Mouse (Mus musculus) spleen, postnatal 36 days (tissue): Measurements from ENCODE around the gene Pxmp4.
A peak's percentile ranks its signal among the peaks of the same experiment; 100 is the strongest.

Source experiments
- DNase-seq, 2 experiments: peaks; one replicate each; pipeline ENCODE4 v3.0.0; 2022; ENCODE audit warnings: low spot score in 2 of 2, mixed read lengths in 1 of 2

Gene Pxmp4

DNA sequence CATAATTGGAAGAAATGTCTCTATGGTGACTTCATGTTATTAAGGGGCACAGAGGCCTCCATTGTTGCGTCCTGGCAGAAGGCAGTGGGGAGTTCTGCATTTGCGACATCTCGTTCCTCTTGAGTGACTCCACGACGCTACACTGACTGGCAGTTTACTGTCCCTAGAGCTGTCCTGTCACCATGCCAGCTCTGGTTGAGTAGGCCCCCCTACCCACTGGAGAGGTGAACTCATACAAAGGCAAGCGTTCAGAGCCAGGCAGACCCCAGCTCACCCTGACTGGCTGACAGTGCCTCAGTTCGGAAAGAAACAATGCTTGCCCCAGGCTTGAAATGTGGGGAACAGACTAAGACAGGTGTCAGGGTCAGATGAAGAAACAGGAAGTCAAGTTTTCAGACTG, 29.2 kb downstream of the Pxmp4 start:
- DNase-seq: peak; percentile 49 to 50

DNA sequence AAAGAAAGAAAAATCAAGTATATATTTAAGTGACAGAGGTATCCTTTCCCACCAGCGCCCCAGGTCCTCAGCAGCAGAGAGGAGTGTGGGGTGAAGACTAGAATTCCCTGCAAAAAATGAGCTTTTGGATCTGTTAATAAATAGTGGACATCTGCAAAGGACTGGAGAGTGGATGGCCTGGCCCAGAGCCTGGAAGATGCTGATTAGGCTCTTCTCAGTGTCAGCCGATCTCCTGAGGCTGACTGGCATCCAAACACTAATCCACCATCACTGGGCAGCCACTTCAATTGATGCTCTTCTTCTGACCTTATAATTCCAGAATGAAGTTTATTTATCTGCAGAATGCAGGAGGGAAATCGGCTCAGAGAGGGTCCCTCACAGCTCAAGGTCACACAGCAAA, 30.5 kb downstream of the Pxmp4 start:
- no peak for DNase-seq

DNA sequence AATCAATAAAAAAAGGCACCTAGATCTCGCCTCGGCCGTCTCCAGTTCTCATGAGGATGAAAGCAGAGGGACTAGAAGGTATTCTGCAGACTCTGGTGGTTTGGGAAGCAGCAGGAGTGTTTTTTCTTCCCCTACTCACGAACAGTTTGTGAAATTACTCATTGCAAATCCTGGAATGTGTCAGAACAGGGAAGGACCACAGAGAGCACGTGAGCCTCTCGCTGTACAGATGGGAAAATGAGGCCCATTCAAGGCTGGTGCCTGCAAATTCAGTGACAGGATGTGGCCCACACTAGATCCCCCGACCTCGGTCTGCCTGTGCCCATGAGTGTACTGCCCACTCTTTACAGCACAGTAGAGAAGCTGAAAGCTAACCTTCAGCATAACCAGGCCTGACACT, 31.5 kb downstream of the Pxmp4 start:
- no peak for DNase-seq

DNA sequence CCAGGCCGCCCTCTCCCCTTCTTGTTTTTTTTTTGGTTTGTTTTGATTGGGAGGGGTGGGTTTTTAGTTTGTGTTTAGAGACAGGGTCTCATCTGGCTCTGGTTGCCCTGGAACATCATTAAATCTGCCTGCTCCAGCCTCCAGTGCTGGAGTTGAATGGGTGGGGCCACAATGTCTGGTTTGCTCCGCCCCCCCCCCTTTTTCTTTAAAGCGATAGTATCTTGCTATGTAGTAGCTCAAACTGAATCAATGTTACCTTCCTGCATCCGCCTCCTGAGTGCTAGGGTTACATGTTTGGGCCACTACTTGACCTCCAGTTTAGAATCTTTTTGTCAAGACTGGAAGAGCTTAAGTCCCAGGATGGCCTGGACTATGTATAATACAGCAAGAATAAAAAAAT, 32.2 kb downstream of the Pxmp4 start:
- no peak for DNase-seq

DNA sequence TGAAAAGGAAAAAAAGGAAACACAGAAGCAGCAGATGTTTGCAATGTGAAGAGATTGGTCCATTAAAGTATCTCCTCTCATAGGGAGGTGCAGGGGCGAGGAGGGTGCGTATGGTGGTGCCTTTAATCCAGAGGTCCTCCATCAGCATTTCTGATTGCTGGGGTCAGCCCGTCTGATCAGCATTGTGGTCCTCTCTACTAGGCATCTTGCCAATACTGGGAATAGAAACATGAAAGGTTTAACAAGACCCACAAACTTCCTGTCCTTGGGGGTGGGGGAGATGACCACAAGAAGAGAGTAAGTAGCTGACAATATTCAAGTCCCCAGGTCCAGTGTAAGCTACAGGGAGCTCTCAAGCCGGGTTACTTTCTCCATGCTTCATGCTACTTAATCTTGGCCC, 32.8 kb downstream of the Pxmp4 start:
- no peak for DNase-seq

DNA sequence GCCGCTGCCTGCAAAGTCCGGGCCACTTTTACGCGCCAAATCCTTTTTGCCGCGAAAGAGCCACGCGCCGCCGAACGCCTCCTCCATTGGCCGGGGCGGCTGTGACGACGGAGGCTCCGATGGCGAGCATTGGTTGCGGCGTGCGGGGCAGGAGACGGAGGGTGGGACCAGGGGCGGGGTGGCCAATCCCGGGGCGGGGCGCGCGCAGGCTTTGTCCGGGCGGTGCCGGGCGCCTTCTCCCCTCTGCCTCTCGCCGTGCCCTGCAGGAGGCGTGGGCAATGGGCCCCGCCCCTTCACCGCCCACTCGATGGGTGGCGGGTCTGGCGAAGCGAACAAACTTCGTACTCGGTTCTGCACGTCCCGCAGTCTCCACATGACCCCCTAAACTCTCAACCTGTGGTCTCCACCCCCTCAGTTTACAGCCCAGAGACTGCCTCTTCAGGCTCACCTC, 33.6 kb downstream of the Pxmp4 start, which contains the start of gene E2f1:
Gene E2f1, minus strand, starts transcription at position 57 of the 451 bp plus-strand sequence.
- DNase-seq: peak; percentile 95

DNA sequence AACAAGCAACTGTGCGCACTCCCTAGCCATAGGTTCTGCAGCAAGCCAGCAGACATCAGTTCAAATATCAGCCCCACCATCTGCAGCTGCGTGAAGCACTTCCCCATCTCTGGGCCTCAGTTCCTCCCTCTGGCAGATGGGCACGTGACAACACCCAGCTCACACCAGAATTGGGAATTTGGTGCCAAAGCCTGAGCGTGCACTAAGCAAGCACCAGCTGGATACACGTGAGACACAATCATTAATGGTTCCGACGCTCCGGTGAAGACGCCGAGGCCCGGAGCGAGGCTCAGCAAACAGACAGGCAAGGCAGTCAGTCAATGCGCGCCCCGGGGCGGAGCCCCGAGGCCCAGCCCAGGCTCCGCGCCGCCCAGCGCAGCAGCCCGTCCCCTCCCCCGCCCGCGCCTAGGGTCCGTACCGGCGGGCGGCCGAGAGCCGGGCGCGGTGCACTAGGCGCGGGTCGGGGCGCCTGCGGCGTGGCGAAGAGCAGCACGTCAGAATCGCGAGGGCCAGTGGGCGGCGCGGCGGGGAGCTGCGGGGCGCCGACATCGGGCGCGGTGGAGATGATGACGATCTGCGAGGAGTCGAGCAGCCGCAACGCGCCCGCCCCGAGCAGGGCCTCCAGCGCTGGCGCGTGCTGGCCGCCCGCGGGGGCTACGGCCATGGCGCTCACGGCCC, 34.3 kb downstream of the Pxmp4 start:
- DNase-seq: peak; percentile 64 to 70

DNA sequence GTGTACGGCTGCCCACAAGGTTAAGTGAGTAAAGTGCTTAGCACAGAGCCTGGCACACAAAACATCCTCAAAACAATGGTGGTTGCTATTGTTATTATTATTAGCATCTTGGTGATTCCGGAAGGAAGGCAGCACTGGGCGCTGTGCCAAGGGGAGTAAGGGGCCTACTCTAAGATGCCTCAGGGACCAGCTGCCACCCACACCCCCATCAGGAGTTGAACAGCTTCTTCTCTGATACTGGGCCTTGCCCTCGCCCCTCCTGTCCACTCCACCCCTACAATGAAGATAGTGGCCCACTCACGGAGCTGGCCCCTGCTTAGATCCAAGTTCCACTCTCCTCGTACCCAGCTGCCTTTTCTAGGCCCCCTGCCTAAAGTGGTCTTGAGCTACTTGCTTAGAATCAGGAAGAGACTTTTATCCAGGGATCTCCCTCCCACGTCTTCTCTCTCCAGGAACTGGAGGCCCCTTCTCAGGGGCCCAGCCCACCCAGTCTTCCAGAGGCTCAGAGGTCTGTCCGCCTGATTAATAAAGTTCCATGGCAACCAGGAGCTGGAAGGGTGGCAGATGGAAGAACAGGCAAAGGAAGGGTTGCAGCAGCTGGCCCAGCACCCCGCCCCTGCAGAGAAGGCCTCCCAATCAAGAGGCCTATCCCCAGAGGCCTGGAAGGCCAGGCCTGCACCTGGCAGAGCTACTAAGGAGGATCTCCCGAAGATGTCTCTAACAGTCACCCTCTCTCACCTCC, 35.0 kb downstream of the Pxmp4 start:
- DNase-seq: no peak

DNA sequence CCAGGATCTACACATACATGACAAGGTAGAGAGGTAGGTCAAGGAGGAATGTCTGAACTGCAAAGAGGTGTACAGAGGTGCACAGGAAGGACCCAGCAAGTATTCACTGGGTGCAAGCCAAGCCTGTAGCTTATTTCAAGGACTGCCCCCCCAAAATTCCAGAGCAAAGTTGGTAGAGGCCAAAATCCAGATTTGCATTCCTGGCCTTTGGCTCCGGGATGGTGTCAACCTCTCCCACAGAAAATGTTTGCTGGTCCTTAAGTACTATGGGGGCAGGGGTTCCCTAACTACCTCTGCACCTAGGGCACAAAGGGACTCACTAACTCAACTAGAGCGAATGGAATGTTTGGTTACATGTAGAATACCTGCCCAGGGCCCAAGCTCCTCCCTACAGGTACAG, 35.7 kb downstream of the Pxmp4 start:
- no peak for DNase-seq

DNA sequence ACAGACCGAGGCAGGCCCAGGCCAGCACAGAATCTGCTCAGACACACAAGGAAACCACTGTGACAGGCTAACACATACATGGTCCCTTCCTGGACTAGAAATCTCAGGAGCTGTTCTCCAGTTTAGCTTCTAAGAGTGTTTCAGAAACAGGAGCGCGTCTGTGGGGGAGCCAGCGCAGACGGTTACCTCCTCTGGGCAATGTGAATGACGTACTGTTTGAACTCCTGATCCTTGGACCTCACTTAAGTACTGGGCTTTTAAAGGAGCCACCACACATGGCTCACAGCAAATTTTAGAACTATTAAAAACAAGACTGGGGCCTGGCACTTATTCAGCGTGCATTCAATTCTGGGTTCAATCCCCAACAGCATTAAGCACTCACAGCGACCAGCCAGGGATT, 36.9 kb downstream of the Pxmp4 start:
- no peak for DNase-seq

DNA sequence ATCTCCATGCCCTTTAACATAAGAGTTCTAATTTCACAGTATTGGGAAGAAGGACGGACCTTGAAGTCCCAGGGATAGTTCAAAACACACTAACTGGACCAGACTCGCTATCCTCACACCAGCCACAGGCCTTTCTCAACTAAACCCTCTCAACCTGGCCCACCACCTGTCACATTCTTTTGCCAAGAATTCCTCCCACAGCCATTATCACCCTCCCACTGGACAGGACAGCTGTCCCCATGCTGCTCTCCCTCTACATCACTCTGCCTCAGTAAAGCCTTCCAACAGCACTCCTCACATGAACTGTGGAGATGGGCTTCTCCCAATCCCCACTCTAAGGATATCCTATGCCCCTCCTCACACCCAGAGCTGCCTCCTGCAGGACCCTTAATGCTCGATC, 37.9 kb downstream of the Pxmp4 start:
- DNase-seq: no peak

DNA sequence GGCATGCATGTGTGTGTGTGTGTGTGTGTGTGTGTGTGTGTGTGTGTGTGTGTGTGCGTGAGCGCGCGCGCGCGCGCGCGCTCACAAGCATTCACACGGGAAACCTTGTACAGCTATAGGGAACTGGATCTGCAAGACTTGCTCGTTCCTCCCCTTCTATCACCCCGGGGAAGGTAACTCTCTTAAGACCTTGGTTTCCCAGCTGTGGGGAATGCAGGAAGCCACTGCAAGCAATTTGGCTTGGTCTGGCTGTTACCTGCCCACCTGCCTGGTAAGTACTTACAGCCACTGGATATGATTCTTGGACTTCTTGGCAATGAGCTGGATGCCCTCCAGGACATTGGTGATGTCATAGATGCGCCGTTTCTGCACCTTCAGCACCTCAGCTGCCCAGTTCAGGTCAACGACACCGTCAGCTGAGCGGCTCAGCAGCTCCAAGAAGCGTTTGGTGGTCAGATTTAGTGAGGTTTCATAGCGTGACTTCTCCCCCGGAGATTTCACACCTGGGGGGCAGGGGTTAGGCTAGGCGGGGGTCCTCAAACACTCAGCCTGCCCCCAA, 39.8 kb downstream of the Pxmp4 start:
- DNase-seq: no peak

DNA sequence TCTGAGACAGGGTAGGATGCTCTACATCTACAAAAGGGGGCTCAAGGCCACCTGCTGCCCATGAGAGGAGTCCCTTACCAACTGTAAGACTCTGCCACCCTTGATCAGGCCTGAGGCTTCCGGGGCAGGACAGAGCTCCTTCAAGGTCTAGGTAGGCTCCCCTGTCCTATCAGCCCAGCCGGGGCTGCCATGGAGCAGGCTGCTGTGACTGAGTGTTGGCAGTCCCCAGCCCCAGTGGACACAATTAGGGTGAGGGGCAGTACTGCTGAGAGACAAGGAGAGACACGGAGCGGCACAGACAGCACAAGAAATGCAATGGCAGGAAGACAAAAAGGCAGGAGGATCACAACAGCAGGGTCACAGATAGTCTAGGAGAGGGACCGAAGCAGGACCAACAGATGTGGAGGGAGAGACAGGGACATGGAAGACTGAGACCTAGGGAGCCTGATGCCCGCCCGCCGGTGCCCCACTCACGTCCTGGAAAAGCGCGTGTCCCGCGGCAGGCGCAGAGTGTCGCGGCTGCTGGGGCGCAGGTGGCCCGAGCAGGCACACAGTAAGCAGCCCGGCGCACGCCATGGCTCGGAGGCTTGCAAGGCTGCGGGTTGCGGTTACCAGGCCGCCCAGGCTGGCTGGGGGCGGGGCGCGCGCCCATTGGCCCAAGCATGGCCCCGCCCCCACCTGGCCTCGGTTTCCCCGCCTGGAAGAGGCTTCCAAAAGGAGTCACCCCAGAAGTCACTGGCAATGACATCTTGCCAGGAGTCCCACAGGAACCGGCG, 45.1 kb downstream of the Pxmp4 start, which contains the start of gene Necab3:
Gene Necab3, minus strand, starts transcription at position 627 of the 776 bp plus-strand sequence.
- peak; percentile 24 to 25 for DNase-seq

DNA sequence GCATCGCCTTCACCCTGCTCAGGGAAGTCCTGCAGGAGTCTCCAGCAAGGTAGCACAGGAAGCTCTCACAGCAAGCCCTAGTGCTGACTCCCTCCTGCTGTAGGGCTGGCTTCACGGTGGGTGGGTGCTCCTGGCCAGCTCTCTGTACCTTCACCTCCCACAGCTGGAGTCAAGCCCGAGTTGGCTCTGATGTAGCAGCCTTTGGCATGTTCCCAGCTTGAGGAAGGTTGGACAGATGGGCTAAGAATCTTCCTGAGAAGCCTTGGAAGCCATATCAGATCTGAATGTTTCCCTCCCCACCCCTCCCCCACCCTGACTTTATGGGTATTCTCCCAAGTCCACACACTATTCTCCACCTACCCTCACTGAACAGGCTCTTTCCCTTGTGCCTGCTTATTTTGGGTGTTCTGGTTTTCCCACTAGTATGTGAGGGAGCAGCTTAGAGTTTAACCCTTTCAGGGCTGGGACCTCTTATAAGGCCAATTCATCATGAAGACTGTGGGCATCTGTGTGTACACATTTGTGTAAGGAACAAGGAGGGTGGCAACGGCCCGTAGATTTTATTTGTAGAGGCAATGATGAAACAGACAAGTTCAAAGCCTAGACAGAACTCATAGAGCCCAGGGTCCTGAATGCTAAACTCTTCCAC, 46.2 kb downstream of the Pxmp4 start:
- no peak for DNase-seq

DNA sequence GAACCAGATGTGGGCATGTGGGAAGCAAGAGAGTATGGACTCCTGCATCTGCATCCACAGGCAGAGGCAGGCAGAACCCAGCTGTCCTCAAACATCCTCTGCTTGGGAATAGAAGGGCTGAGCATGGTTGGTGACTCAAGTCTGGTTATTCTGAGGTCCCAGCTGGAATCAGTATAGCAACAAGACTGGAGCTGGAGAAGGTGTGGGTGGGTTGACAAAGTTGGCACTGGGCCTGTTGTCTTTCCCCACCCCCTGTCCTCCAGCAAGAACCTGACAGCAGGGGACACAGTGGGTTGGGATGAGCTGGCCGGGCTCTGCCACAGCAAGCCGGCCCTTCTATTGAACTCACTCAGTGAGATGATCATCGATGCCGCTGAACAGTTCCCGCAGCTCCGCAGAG, 48.3 kb downstream of the Pxmp4 start:
- no peak for DNase-seq

DNA sequence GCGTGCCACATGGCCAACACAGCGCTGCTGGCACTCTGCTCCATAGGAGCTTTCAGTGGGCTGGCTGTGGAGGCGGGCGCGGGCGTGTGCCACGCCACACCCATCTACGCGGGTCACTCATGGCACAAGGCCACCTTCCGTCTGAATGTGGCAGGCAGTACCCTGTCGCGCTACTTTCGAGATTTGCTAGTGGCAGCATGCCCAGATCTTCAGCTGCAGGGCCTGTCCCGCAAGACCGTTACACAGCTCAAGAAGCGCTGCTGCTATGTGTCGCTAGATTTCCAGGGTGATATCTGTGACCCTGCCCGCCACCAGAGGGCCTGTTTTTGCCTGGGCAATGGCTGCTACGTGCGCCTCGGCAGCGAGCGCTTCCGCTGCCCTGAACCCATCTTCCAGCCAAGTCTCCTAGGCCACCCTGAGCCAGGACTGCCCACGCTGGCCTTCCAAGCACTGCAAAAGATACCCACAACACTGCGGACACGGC, 51.0 kb downstream of the Pxmp4 start:
- peak; percentile 66 to 73 for DNase-seq

DNA sequence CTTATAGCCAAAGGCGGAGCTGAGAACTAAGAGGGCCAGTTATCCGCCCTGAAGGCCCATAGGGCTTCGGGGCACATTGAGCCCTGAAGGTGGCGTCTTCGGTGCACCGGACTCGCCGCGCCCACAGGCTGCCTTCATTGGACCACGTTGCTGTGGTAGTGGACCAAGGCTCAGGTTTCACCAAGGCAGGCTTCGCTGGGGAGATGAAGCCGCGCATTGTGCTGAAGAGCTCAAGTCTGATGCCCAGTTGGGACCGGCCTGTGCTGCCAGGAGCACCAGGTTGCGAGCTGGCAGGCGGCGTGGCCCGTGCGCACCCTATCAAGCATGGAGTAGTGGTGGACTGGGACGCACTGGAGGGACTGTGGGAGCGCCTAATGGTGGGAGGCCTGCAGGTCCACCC, 51.6 kb downstream of the Pxmp4 start:
- DNase-seq: no peak

DNA sequence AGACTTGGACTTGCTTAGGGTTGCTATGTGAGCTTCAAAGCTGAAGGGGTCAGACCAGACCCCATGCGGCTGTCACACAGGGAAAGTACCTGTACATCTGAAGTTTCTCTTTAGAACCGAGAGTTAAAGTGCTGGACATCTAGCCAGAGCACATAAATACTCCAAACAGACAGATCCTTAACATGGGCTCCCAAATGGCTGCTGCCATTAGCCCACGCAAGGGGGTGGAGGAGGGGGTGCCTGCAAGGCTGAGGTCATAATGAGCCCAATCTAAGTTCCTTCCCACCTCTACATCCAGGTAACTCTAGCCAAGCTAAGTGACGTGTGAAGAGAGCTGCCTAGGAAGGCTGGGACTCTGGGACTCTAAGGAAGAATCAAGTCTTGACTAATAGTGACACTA, 52.0 kb downstream of the Pxmp4 start, which contains the start of gene Actl10:
Gene Actl10, plus strand, starts transcription at position 301 of the 400 bp plus-strand sequence.
- DNase-seq: no peak

DNA sequence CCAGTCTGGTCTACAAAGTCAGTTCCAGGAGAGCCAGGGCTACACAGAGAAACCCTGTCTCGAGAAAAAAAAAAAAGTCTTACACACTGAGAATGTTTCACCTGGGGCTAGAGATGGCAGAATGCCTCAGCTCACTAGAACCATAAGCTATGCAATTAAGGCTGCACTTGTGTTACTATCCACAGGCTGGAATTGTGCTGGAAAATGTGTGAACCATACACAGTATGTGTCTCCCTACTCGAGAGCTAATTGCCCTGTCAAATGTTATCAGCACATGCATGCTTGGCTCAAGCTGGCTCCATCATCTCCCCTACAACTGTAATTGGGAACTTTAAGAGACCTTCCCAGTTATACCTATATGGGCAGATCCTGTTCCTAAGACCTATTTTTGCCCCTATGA, 52.6 kb downstream of the Pxmp4 start:
- no peak for DNase-seq

DNA sequence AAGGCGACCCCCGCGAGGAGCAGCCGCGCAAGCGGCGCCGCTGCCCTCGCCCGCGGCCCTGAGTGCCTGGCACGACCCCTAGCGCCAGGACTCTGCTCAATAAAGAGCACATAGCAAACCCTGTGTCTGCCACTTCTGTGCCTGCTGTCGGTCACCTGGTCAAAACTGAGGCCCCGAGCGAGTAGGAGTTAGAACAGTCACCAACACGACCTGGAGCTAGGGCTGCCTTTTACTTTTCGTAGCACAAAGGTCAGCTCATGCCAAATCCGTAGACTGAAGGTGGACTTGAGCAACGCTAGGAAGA, 53.7 kb downstream of the Pxmp4 start:
- no peak for DNase-seq

DNA sequence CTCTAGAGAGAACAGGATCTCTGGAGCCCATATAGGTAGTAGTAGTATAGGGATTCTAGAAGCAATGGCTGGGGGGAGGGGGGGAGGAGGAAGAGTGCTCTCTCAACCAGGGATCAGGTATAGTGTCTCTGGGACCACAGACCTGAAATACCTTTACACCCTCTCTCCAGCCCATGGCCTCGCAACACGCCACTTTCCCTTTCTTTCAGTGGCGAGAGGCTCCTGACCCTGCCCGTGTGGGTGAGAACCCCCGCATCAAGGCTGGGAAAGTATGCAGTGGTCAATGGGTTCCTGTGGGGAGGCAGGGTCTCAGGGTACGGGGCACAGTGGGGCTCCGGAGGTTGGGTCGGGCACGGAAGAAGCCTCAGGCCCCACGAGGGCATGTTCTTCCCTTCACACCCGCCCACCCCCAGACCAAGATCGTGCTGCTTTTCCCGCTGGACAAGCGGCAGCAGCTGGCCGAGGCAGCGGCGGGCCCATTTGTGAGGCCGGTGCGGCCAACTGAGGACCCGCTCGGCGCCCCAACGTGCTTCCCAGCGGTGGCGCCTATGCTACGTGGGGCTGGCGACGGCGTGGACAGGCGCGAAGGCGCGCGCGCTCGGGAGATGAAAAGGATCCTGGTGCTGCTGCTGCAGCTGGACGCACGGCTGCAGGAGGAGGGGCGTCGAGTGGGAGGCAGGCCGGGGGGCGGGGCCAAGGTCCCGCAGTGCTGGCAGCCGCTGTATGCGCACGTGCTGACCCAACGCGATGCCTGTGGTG, 54.2 kb downstream of the Pxmp4 start:
- DNase-seq: peak; percentile 35 to 41
